Mouse (Mus musculus) heart, embryonic 11.5 days (tissue): ENCODE measurements at regions not wholly inside any gene's neighbourhood (a gene's known extent, or its start where the extent isn't known, plus 50 kb on each side); places are given as distances from the start of the nearest gene placed in this dataset.

Source experiments
- ATAC-seq: fragments of 200-750 bp; cut with Nextera tagmentation; replicated peaks from 2 replicates; pipeline ENCODE4 v1.8.0; 2017; ENCODE audit warnings: moderate library complexity; ENCODE audit not compliant: insufficient number of reproducible peaks, low FRiP score, low TSS enrichment
- H3K27ac ChIP-seq: fragments of 300-500 bp; sonication (generic); 2 replicates; pipeline ENCODE4 v1.5.1; 2014; ENCODE audit warnings: mild to moderate bottlenecking, low read depth, low read length
- H3K27me3 ChIP-seq: fragments of 300-500 bp; sonication (generic); 2 replicates; pipeline ENCODE4 v1.6.1; 2014; ENCODE audit warnings: mild to moderate bottlenecking, low read length, mixed read lengths; ENCODE audit not compliant: control insufficient read depth, insufficient read depth
- H3K36me3 ChIP-seq: fragments of 300-500 bp; sonication (generic); 2 replicates; pipeline ENCODE4 v1.6.1; 2014; ENCODE audit warnings: mild to moderate bottlenecking, low read length, moderate library complexity, mixed read lengths; ENCODE audit not compliant: control insufficient read depth, insufficient read depth
- H3K4me1 ChIP-seq: fragments of 300-500 bp; sonication (generic); 2 replicates; pipeline ENCODE4 v1.6.1; 2014; ENCODE audit warnings: low read length; ENCODE audit not compliant: control insufficient read depth, insufficient read depth
- H3K4me2 ChIP-seq: fragments of 300-500 bp; sonication (generic); 2 replicates; pipeline ENCODE4 v1.6.1; 2014; ENCODE audit warnings: mild to moderate bottlenecking, moderate library complexity
- H3K4me3 ChIP-seq: fragments of 300-500 bp; sonication (generic); 2 replicates; pipeline ENCODE4 v1.5.1; 2014; ENCODE audit warnings: low read depth, low read length
- H3K9ac ChIP-seq: fragments of 300-500 bp; sonication (generic); 2 replicates; pipeline ENCODE4 v1.6.1; 2014; ENCODE audit warnings: mild to moderate bottlenecking, low read depth, low read length, moderate library complexity
- H3K9me3 ChIP-seq: fragments of 300-500 bp; sonication (generic); replicated peaks from 2 replicates; pipeline ENCODE4 v1.6.1; 2016; ENCODE audit warnings: low read length; ENCODE audit not compliant: control insufficient read depth
- WGBS: fragments of 180-500 bp; shearing (Covaris S2); extraction: QIAGEN DNeasy Blood & Tissue Kit; methylation state at CpG from one replicate; pipeline ENCODE4 v1.1.7; 2014; ENCODE audit not compliant: insufficient replicate concordance; 5-methylcytosine and 5-hydroxymethylcytosine counted together

GRCm38 (mm10) chr3:61224505-61224904 lies 136.9 kb upstream of the Rap2b start:
- Histone ChIP-seq H3K36me3 (no peaks in the 10 kb centered on the region), H3K4me3 (no peak overlapping the region), H3K27me3 (no peaks in the 10 kb centered on the region), H3K27ac (no peak overlapping the region), H3K9ac (no peak overlapping the region), H3K9me3 (no peaks in the 10 kb centered on the region), H3K4me2 (no peak overlapping the region), H3K4me1 (no peaks in the 10 kb centered on the region)
- no peak for ATAC-seq

GRCm38 (mm10) chr3:61225054-61225453 lies 136.4 kb upstream of the Rap2b start:
- H3K27ac ChIP-seq: no peak overlapping the region
- no peak for ATAC-seq

GRCm38 (mm10) chr3:61241380-61241779 lies 120.1 kb upstream of the Rap2b start:
- no peaks in the 10 kb centered on the region for H3K4me1 ChIP-seq
- no peak for ATAC-seq
- no peak overlapping the region for H3K4me2 ChIP-seq
- H3K27ac ChIP-seq: no peak overlapping the region
- H3K36me3 ChIP-seq: no peaks in the 10 kb centered on the region
- H3K27me3 ChIP-seq: no peaks in the 10 kb centered on the region
- no peak overlapping the region for H3K9ac ChIP-seq
- 80% methylated on average over 5 of the region's 5 CpGs for WGBS
- H3K9me3 ChIP-seq: no peaks in the 10 kb centered on the region
- no peak overlapping the region for H3K4me3 ChIP-seq

More at GRCm38 (mm10) chr3:61225054-61225453, 136.4 kb upstream of the Rap2b start:
- no peaks in the 10 kb centered on the region for H3K9me3 ChIP-seq
- no peak overlapping the region for H3K9ac ChIP-seq
- H3K4me1 ChIP-seq: no peaks in the 10 kb centered on the region
- no peak overlapping the region for H3K4me3 ChIP-seq
- no peaks in the 10 kb centered on the region for H3K27me3 ChIP-seq
- H3K36me3 ChIP-seq: no peaks in the 10 kb centered on the region
- H3K4me2 ChIP-seq: no peak overlapping the region

- ATAC-seq: no peak
- no peaks in the 10 kb centered on the region for H3K36me3 ChIP-seq
- WGBS: 19% methylated on average over 6 of the region's 6 CpGs
These were observed 117.4 kb upstream of the Rap2b start for GRCm38 (mm10) chr3:61243876-61244527.

GRCm38 (mm10) chr3:61246429-61246828 lies 115.0 kb upstream of the Rap2b start:
- Histone ChIP-seq H3K27ac (no peak overlapping the region), H3K27me3 (no peaks in the 10 kb centered on the region), H3K9me3 (no peaks in the 10 kb centered on the region), H3K36me3 (no peaks in the 10 kb centered on the region), H3K4me3 (no peak overlapping the region), H3K4me2 (no peak overlapping the region), H3K4me1 (no peaks in the 10 kb centered on the region), H3K9ac (no peak overlapping the region)
- WGBS: 70% methylated on average over 4 of the region's 4 CpGs
- ATAC-seq: no peak

More at GRCm38 (mm10) chr3:61243876-61244527, 117.4 kb upstream of the Rap2b start:
- Histone ChIP-seq H3K9me3 (no peaks in the 10 kb centered on the region), H3K4me3 (no peak overlapping the region), H3K4me1 (no peaks in the 10 kb centered on the region), H3K4me2 (no peak overlapping the region), H3K9ac (no peak overlapping the region), H3K27me3 (no peaks in the 10 kb centered on the region), H3K27ac (no peak overlapping the region)

GRCm38 (mm10) chr3:61247344-61247743 lies 114.1 kb upstream of the Rap2b start:
- H3K4me3 ChIP-seq: no peak overlapping the region
- H3K27me3 ChIP-seq: no peaks in the 10 kb centered on the region
- no peak overlapping the region for H3K4me2 ChIP-seq
- no peak overlapping the region for H3K9ac ChIP-seq
- no peaks in the 10 kb centered on the region for H3K4me1 ChIP-seq
- H3K9me3 ChIP-seq: no peaks in the 10 kb centered on the region
- H3K36me3 ChIP-seq: no peaks in the 10 kb centered on the region
- H3K27ac ChIP-seq: no peak overlapping the region
- ATAC-seq: no peak
- 43% methylated on average over 1 of the region's 1 CpGs for WGBS

- no peaks in the 10 kb centered on the region for H3K27me3 ChIP-seq
- ATAC-seq: no peak
- H3K4me1 ChIP-seq: no peaks in the 10 kb centered on the region
- no peak overlapping the region for H3K4me3 ChIP-seq
- 65% methylated on average over 4 of the region's 4 CpGs for WGBS
- no peak overlapping the region for H3K4me2 ChIP-seq
- no peak overlapping the region for H3K27ac ChIP-seq
- no peak overlapping the region for H3K9ac ChIP-seq
- no peaks in the 10 kb centered on the region for H3K36me3 ChIP-seq
- H3K9me3 ChIP-seq: no peaks in the 10 kb centered on the region
These were observed 106.2 kb upstream of the Rap2b start for GRCm38 (mm10) chr3:61255232-61255631.

GRCm38 (mm10) chr3:61255643-61256042 lies 105.8 kb upstream of the Rap2b start:
- no peak for ATAC-seq

More at GRCm38 (mm10) chr3:61255643-61256042, 105.8 kb upstream of the Rap2b start:
- no peaks in the 10 kb centered on the region for H3K36me3 ChIP-seq
- H3K4me2 ChIP-seq: no peak overlapping the region
- H3K27ac ChIP-seq: no peak overlapping the region
- no peaks in the 10 kb centered on the region for H3K9me3 ChIP-seq
- no peaks in the 10 kb centered on the region for H3K4me1 ChIP-seq
- H3K27me3 ChIP-seq: no peaks in the 10 kb centered on the region
- no peak overlapping the region for H3K9ac ChIP-seq
- WGBS: 83% methylated on average over 2 of the region's 2 CpGs
- H3K4me3 ChIP-seq: no peak overlapping the region
